Mouse (Mus musculus): ENCODE data around the gene E4f1.

DNA sequence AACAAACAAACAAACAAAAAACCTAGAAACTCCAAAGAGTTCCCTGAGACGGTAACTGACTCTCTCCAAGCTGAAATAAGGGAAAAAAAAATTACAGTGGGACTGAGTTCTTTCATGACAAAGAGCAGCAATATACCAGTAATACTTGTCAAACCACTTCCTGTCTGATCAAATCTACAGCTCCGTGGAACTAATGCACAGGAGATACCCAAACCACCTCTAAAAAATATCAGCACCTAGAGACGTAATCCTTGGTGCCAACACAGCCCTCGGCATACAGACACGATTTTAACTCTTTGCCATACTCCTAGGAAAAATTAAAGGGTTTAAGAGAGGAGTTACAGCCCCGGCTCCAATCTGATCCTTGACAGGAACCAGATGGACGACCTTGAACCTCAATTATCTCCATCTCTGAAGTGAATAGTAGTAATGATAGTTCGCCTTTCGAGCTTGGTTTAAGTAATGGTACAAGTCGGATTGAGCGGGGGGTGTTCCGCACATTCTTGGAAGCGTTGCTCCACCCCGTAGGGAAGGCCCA is 15.8 kb downstream of the E4f1 start:
- TF ChIP-seq CTCF (IDR thresholded peaks at IDR 0.05; ENCODE audit: borderline replicate concordance, extremely low read depth, insufficient read depth, insufficient read length) (no peak), POLR2A (IDR thresholded peaks at IDR 0.05; ENCODE audit: borderline replicate concordance, extremely low read depth, insufficient read depth, insufficient read length, poor library complexity, severe bottlenecking) (no peak)

All from brain, embryonic 14.5 days (tissue).